Mouse (Mus musculus): ENCODE measurements around the gene Phf23. TPM values are rescaled to one million over a fixed set of nuclear protein-coding genes. Genes with fewer than 3 reads are reported as not detected.
"Not testable (repeated sequence)": the region's sequence is repeated elsewhere in the genome, so short reads cannot be mapped to it uniquely, and the experiment has no call there.

Phf23 gene
- total and polyA plus RNA-seq, 3 experiments: 11.5 to 22.8 (median 18.1) TPM

DNA sequence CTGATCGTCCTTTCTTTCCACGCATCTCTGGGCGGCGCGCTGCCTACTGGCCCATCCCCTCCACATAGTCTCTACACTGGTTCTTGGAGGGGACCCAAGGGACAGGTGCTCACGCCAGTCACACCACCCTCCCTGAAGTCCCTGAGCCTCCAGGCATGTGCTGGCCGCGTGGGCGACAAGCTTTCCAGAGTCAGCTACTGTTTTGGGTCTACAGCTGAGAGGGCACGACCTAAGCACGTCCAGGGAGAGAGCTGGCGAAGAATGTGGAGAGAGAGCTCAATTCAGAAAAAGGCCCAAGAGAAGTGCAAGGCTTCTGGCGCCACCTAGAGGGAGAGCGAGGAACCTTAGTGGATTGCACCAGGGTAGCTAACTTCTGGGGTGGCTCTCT is 46.8 kb upstream of the Phf23 start:
- no peaks in the 10 kb centered on the region for H3K79me2 ChIP-seq (replicated peaks; ENCODE audit: control insufficient read depth, insufficient read depth, low read length)
- H3K9ac ChIP-seq (ENCODE audit: low read depth, low read length): peak overlapping the region; percentile 13
- DNase-seq: peak; percentile 88 to 89
- peak overlapping the region; percentile 97 for H3K27ac ChIP-seq
- WGBS: under 1% methylated on average over 14 of the region's 14 CpGs
- H3K4me3 ChIP-seq: peak overlapping the region; percentile 48
- H3K27me3 ChIP-seq (ENCODE audit: control insufficient read depth, insufficient read depth, low read length): no peaks in the 10 kb centered on the region
- TF ChIP-seq POLR2A (IDR thresholded peaks at IDR 0.05; ENCODE audit: insufficient read depth, low read depth, low read length): no peak
- TF ChIP-seq CTCF (IDR thresholded peaks at IDR 0.05): peak; percentile 97; the same call in 1 of the 2 replicates
- TF ChIP-seq EP300 (IDR thresholded peaks at IDR 0.05; ENCODE audit: insufficient read depth, low read depth, low read length): peak; percentile 95
- no peaks in the 10 kb centered on the region; the same call in 1 of the 2 replicates for H3K4me1 ChIP-seq (ENCODE audit: control insufficient read depth, insufficient read depth, low read length)
- intact Hi-C loops (cut with DNase I): loop anchor here (1.0 kb wide), 2 partner anchors 14 to 68 kb away; no protein-coding TSS in a partner anchor
- peaks cover 4% of the 10 kb centered on the region; the same call in 1 of the 2 replicates for H3K36me3 ChIP-seq (ENCODE audit: control insufficient read depth, insufficient read depth, low read length)

- intact Hi-C loops (cut with DNase I): no loop called here
- TF ChIP-seq CTCF (IDR thresholded peaks at IDR 0.05) (peak; percentile 29), POLR2A (IDR thresholded peaks at IDR 0.05; ENCODE audit: insufficient read depth, low read depth, low read length) (no peak)
- no peaks in the 10 kb centered on the region for H3K27me3 ChIP-seq (ENCODE audit: control insufficient read depth, insufficient read depth, low read length)
Observed at GRCm38 (mm10) chr11:69950807-69951459, 44.6 kb upstream of the Phf23 start.

DNA sequence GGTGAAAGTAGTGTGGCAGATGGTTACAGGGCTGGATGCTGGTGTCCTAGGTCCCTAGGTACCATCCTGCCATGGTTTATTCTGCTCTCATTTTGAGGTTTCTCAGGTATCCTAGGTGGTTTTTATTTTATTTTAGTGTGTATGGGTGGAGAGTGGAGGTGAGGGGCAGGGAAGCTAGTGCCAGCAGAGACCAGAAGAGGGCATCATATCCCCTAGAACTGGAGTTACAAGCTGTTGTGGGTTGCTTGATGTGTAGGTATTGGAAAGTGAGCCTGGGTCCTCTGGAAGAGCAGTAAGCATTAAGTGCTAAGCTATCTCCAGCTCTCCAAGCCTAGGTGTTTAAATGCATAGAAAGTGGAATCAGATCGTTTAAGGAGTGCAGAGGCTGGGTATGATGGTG is 43.3 kb upstream of the Phf23 start:
- TF ChIP-seq CTCF (IDR thresholded peaks at IDR 0.05): peak; percentile 11; the same call in 1 of the 2 replicates
- TF ChIP-seq POLR2A (IDR thresholded peaks at IDR 0.05; ENCODE audit: insufficient read depth, low read depth, low read length): no peak
- DNase-seq: no peak
- no peak overlapping the region for H3K27ac ChIP-seq
- no peaks in the 10 kb centered on the region for H3K79me2 ChIP-seq (replicated peaks; ENCODE audit: control insufficient read depth, insufficient read depth, low read length)
- 28% methylated on average over 1 of the region's 1 CpGs for WGBS
- intact Hi-C loops (cut with DNase I): no loop called here
- H3K4me3 ChIP-seq: no peak overlapping the region
- H3K36me3 ChIP-seq (ENCODE audit: control insufficient read depth, insufficient read depth, low read length): no peaks in the 10 kb centered on the region
- H3K27me3 ChIP-seq (ENCODE audit: control insufficient read depth, insufficient read depth, low read length): no peaks in the 10 kb centered on the region
- no peaks in the 10 kb centered on the region; the same call in 1 of the 2 replicates for H3K4me1 ChIP-seq (ENCODE audit: control insufficient read depth, insufficient read depth, low read length)
- no peak overlapping the region for H3K9ac ChIP-seq (ENCODE audit: low read depth, low read length)

More at GRCm38 (mm10) chr11:69950807-69951459, 44.6 kb upstream of the Phf23 start:
- Histone ChIP-seq H3K4me3 (no peak overlapping the region), H3K27ac (no peak overlapping the region), H3K79me2 (replicated peaks; ENCODE audit: control insufficient read depth, insufficient read depth, low read length) (no peaks in the 10 kb centered on the region), H3K36me3 (ENCODE audit: control insufficient read depth, insufficient read depth, low read length) (no peaks in the 10 kb centered on the region), H3K9ac (ENCODE audit: low read depth, low read length) (no peak overlapping the region), H3K4me1 (ENCODE audit: control insufficient read depth, insufficient read depth, low read length) (no peaks in the 10 kb centered on the region; the same call in 1 of the 2 replicates)
- DNase-seq: no peak
- WGBS: 41% methylated on average over 4 of the region's 4 CpGs

GRCm38 (mm10) chr11:69953267-69953915 is 42.2 kb upstream of the Phf23 start:
- Histone ChIP-seq H3K36me3 (ENCODE audit: control insufficient read depth, insufficient read depth, low read length) (no peaks in the 10 kb centered on the region), H3K9ac (ENCODE audit: low read depth, low read length) (no peak overlapping the region), H3K79me2 (replicated peaks; ENCODE audit: control insufficient read depth, insufficient read depth, low read length) (no peaks in the 10 kb centered on the region), H3K4me3 (no peak overlapping the region), H3K27ac (no peak overlapping the region), H3K27me3 (ENCODE audit: control insufficient read depth, insufficient read depth, low read length) (no peaks in the 10 kb centered on the region), H3K4me1 (ENCODE audit: control insufficient read depth, insufficient read depth, low read length) (no peaks in the 10 kb centered on the region; the same call in 1 of the 2 replicates)
- intact Hi-C loops (cut with DNase I): no loop called here
- no peak for TF ChIP-seq EP300 (IDR thresholded peaks at IDR 0.05; ENCODE audit: insufficient read depth, low read depth, low read length)
- no peak for TF ChIP-seq POLR2A (IDR thresholded peaks at IDR 0.05; ENCODE audit: insufficient read depth, low read depth, low read length)
- TF ChIP-seq CTCF (IDR thresholded peaks at IDR 0.05): no peak
- WGBS: 23% methylated on average over 11 of the region's 11 CpGs
- no peak for DNase-seq

DNA sequence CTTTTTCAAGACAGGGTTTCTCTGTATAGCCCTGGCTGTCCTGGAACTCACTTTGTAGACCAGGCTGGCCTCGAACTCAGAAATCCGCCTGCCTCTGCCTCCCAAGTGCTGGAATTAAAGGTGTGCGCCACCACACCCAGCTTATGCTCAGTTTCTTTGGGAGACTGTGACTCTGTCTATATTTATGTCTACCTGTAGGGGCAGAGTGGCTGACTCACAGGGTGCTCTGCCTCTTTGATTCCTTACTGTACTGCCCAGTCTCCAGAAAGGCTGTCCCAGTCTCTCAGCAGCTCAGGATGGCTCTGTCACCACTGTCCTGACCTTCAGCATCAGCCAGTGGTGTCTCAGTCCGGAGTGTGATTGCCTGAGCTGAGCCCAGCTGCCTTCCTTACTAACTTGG is 40.0 kb upstream of the Phf23 start:
- intact Hi-C loops (cut with DNase I); H3K27me3 ChIP-seq (ENCODE audit: control insufficient read depth, insufficient read depth, low read length); H3K4me1 ChIP-seq (ENCODE audit: control insufficient read depth, insufficient read depth, low read length); H3K4me3 ChIP-seq; H3K36me3 ChIP-seq (ENCODE audit: control insufficient read depth, insufficient read depth, low read length); H3K27ac ChIP-seq; DNase-seq; H3K9ac ChIP-seq (ENCODE audit: low read depth, low read length); H3K79me2 ChIP-seq (replicated peaks; ENCODE audit: control insufficient read depth, insufficient read depth, low read length): not testable (repeated sequence)
- 75% methylated on average over 4 of the region's 4 CpGs for WGBS

GRCm38 (mm10) chr11:69956218-69956617 is 39.4 kb upstream of the Phf23 start:
- no peak overlapping the region for H3K9ac ChIP-seq (ENCODE audit: low read depth, low read length)
- no peak overlapping the region for H3K4me3 ChIP-seq
- no peaks in the 10 kb centered on the region for H3K79me2 ChIP-seq (replicated peaks; ENCODE audit: control insufficient read depth, insufficient read depth, low read length)
- H3K27me3 ChIP-seq (ENCODE audit: control insufficient read depth, insufficient read depth, low read length): no peaks in the 10 kb centered on the region
- intact Hi-C loops (cut with DNase I): no loop called here
- H3K36me3 ChIP-seq (ENCODE audit: control insufficient read depth, insufficient read depth, low read length): no peaks in the 10 kb centered on the region
- no peak for DNase-seq
- no peak for TF ChIP-seq EP300 (IDR thresholded peaks at IDR 0.05; ENCODE audit: insufficient read depth, low read depth, low read length)
- peak; percentile 22; the same call in 1 of the 2 replicates for TF ChIP-seq CTCF (IDR thresholded peaks at IDR 0.05)
- TF ChIP-seq POLR2A (IDR thresholded peaks at IDR 0.05; ENCODE audit: insufficient read depth, low read depth, low read length): no peak
- no peaks in the 10 kb centered on the region for H3K4me1 ChIP-seq (ENCODE audit: control insufficient read depth, insufficient read depth, low read length)
- H3K27ac ChIP-seq: no peak overlapping the region
- WGBS: 79% methylated on average over 1 of the region's 1 CpGs
